Mouse (Mus musculus) layer of hippocampus, adult 8-10 months (tissue): ENCODE results near the gene Caprin1. TPM values are rescaled to one million over a fixed set of nuclear protein-coding genes. Genes with fewer than 3 reads are reported as not detected.

Experiments used
- DNase-seq, 2 experiments: peaks; one replicate each; pipeline ENCODE4 v3.0.0; 2022; ENCODE audit warnings: low spot score in 2 of 2
- microRNA-seq, 2 experiments: library from miRNA; unstranded; fragments of <30 nt; microRNA quantifications; one replicate each; pipeline ENCODE4 v1.2.0; 2022
- total RNA-seq, 4 experiments: library from RNA; stranded (reverse); gene quantifications; 2 replicates each; pipeline ENCODE4 v1.2.4; 2022

The Caprin1 gene
- total RNA-seq, 4 experiments from 2014 or later: 280 to 296 (median 288) TPM

- peak; percentile 58 to 76 for DNase-seq
These were observed 66.5 kb downstream of the Caprin1 start for GRCm38 (mm10) chr2:103730999-103731398.

- DNase-seq: no peak
These were observed 69.4 kb downstream of the Caprin1 start for GRCm38 (mm10) chr2:103728027-103728540.

- no peak for DNase-seq
These were observed 72.9 kb downstream of the Caprin1 start for GRCm38 (mm10) chr2:103724521-103724920.

- no peak for DNase-seq
These were observed 78.2 kb downstream of the Caprin1 start for GRCm38 (mm10) chr2:103719292-103719646.

- DNase-seq: peak; percentile 70 to 71
These were observed 78.7 kb downstream of the Caprin1 start for GRCm38 (mm10) chr2:103718594-103719291.

- DNase-seq: no peak
These were observed 83.0 kb downstream of the Caprin1 start for GRCm38 (mm10) chr2:103714412-103714811.

- DNase-seq: no peak
These were observed 83.6 kb downstream of the Caprin1 start for GRCm38 (mm10) chr2:103713831-103714230.

Small RNA genes lying within 50 kb of the gene (microRNA-seq; reads per million reads assigned to microRNA genes)
- 0 reads per million in 2 experiments for gene Gm22757
- 0 reads per million in 2 experiments for gene Gm22761

Other genes starting within 250 kb of the Caprin1 start
- gene Abtb2, start 231.3 kb downstream of the Caprin1 start, total RNA-seq: 10 to 100 TPM in 2 of 4 experiments, 1 to 10 TPM in 2; 8.8 to 10.6 (median 10.1) TPM
- 10 to 100 TPM; 34.9 to 45.8 (median 37.0) TPM for gene Nat10, start 36.4 kb downstream of the Caprin1 start, total RNA-seq
- 10 to 100 TPM; 16.1 to 29.7 (median 21.3) TPM for gene Lmo2, start 160.3 kb upstream of the Caprin1 start, total RNA-seq
- gene Fbxo3, start 230.1 kb upstream of the Caprin1 start, total RNA-seq: 10 to 100 TPM; 42.1 to 51.9 (median 47.6) TPM
- under 1 TPM in 1 of 4 experiments, not detected in 3; 0.53 TPM for gene 4931422A03Rik, start 230.7 kb upstream of the Caprin1 start, total RNA-seq